19 mouse cellular contexts compared by ENCODE assay signal in genomic region chr8:79479326-79479725, GRCm38 (mm10).
"Had no signal": no experiment of that assay in that cellular context is flagged by ENCODE, and none has a peak within 500 bp of the region (broad histone marks: within the 10 kb centered on the region; RNA-seq: fewer than 3 reads in every experiment).

No protein-coding gene starts in this region.

- H3K27me3 ChIP-seq: midbrain, embryonic 12.5 days; neural tube, embryonic 13.5 days; neural tube, embryonic 15.5 days had no signal

- H3K4me3 ChIP-seq: midbrain, embryonic 10.5 days; midbrain, embryonic 12.5 days; myocyte; neural tube, embryonic 13.5 days; neural tube, embryonic 15.5 days had no signal

- H3K27ac ChIP-seq: liver, embryonic 14.5 days; midbrain, embryonic 10.5 days; midbrain, embryonic 12.5 days; neural tube, embryonic 13.5 days; neural tube, embryonic 15.5 days had no signal

- ATAC-seq: midbrain, embryonic 16.5 days had no signal

- H3K9ac ChIP-seq: liver, embryonic 14.5 days; lung, embryonic 14.5 days; midbrain, embryonic 12.5 days; neural tube, embryonic 13.5 days; neural tube, embryonic 15.5 days had no signal

- H3K9me3 ChIP-seq: midbrain, embryonic 10.5 days; midbrain, embryonic 12.5 days; neural tube, embryonic 13.5 days; neural tube, embryonic 15.5 days had no signal

- DNase-seq: lung, adult 18-20 months; lung, embryonic 14.5 days; lung, postnatal 10 days; lung, postnatal 4 days; midbrain, embryonic 14.5 days; retina, postnatal 1 day; right cerebral cortex, adult 18-20 months; right cerebral cortex, postnatal 25 days; right cerebral cortex, postnatal 4 days; spleen, adult 18-20 months; thymus, postnatal 14 days; thymus, postnatal 36 days had no signal

- H3K4me1 ChIP-seq: midbrain, embryonic 10.5 days; midbrain, embryonic 12.5 days; neural tube, embryonic 13.5 days; neural tube, embryonic 15.5 days had no signal

- H3K4me2 ChIP-seq: lung, embryonic 14.5 days; midbrain, embryonic 12.5 days; neural tube, embryonic 13.5 days; neural tube, embryonic 15.5 days had no signal

- H3K36me3 ChIP-seq: midbrain, embryonic 10.5 days; midbrain, embryonic 12.5 days; neural tube, embryonic 13.5 days; neural tube, embryonic 15.5 days had no signal
